Mouse (Mus musculus): ENCODE results near the gene Btbd6. TPM values are rescaled to one million over a fixed set of nuclear protein-coding genes. Genes with fewer than 3 reads are reported as not detected.
A peak's percentile ranks its signal among the peaks of the same experiment; 100 is the strongest.

The Btbd6 gene
- polyA plus RNA-seq, 1 experiment = not detected

GRCm38 (mm10) chr12:112940238-112940637 is 36.0 kb upstream of the Btbd6 start:
- H3K4me3 ChIP-seq (ENCODE audit: insufficient read depth, low read depth, low read length) = no peak overlapping the region
- no peak overlapping the region for H3K27ac ChIP-seq (ENCODE audit: insufficient read depth, low read depth, low read length)
- TF ChIP-seq CTCF (IDR thresholded peaks at IDR 0.05; ENCODE audit: insufficient read depth, low read depth, low read length) = no peak
- peaks cover 18% of the 10 kb centered on the region for H3K4me1 ChIP-seq (ENCODE audit: control insufficient read depth, insufficient read depth, low read length)
- 90% methylated on average over 4 of the region's 4 CpGs for WGBS

GRCm38 (mm10) chr12:112940710-112941109 is 35.6 kb upstream of the Btbd6 start:
- TF ChIP-seq POLR2A (IDR thresholded peaks at IDR 0.05; ENCODE audit: insufficient read depth, low read depth, low read length) (no peak), CTCF (IDR thresholded peaks at IDR 0.05; ENCODE audit: insufficient read depth, low read depth, low read length) (no peak)
- H3K27ac ChIP-seq (ENCODE audit: insufficient read depth, low read depth, low read length) = no peak overlapping the region
- 77% methylated on average over 9 of the region's 9 CpGs for WGBS

GRCm38 (mm10) chr12:112941156-112941775 is 35.0 kb upstream of the Btbd6 start:
- no peak for TF ChIP-seq CTCF (IDR thresholded peaks at IDR 0.05; ENCODE audit: insufficient read depth, low read depth, low read length)
- Histone ChIP-seq H3K27ac (ENCODE audit: insufficient read depth, low read depth, low read length) (no peak overlapping the region), H3K4me1 (ENCODE audit: control insufficient read depth, insufficient read depth, low read length) (peaks cover 18% of the 10 kb centered on the region), H3K4me3 (ENCODE audit: insufficient read depth, low read depth, low read length) (peak overlapping the region; percentile 82)
- 44% methylated on average over 10 of the region's 10 CpGs for WGBS

More at GRCm38 (mm10) chr12:112940710-112941109, 35.6 kb upstream of the Btbd6 start:
- H3K4me3 ChIP-seq (ENCODE audit: insufficient read depth, low read depth, low read length) = no peak overlapping the region
- peaks cover 18% of the 10 kb centered on the region for H3K4me1 ChIP-seq (ENCODE audit: control insufficient read depth, insufficient read depth, low read length)

GRCm38 (mm10) chr12:112941776-112942713 is 34.2 kb upstream of the Btbd6 start, which contains the start of gene Nudt14:
Gene Nudt14, minus strand, starts transcription at chr12:112942124.
- peak within 1 kb of the TSS; percentile 82 for H3K4me3 ChIP-seq (ENCODE audit: insufficient read depth, low read depth, low read length)
- WGBS = 2% methylated on average over 58 of the region's 58 CpGs
- TF ChIP-seq POLR2A (IDR thresholded peaks at IDR 0.05; ENCODE audit: insufficient read depth, low read depth, low read length) (peak; percentile 31; the same call in 1 of the 2 replicates), CTCF (IDR thresholded peaks at IDR 0.05; ENCODE audit: insufficient read depth, low read depth, low read length) (no peak)
- peaks cover 18% of the 10 kb centered on the region for H3K4me1 ChIP-seq (ENCODE audit: control insufficient read depth, insufficient read depth, low read length)
- H3K27ac ChIP-seq (ENCODE audit: insufficient read depth, low read depth, low read length) = no peak within 1 kb of the TSS

- TF ChIP-seq CTCF (IDR thresholded peaks at IDR 0.05; ENCODE audit: insufficient read depth, low read depth, low read length) (no peak), POLR2A (IDR thresholded peaks at IDR 0.05; ENCODE audit: insufficient read depth, low read depth, low read length) (no peak)
- Histone ChIP-seq H3K4me3 (ENCODE audit: insufficient read depth, low read depth, low read length) (no peak overlapping the region), H3K27ac (ENCODE audit: insufficient read depth, low read depth, low read length) (no peak overlapping the region), H3K4me1 (ENCODE audit: control insufficient read depth, insufficient read depth, low read length) (peaks cover 10% of the 10 kb centered on the region)
- WGBS = 84% methylated on average over 2 of the region's 2 CpGs
These were observed 32.6 kb upstream of the Btbd6 start for GRCm38 (mm10) chr12:112943669-112944068.

GRCm38 (mm10) chr12:112947307-112947706 is 29.0 kb upstream of the Btbd6 start:
- H3K4me1 ChIP-seq (ENCODE audit: control insufficient read depth, insufficient read depth, low read length) = peaks cover 15% of the 10 kb centered on the region
- TF ChIP-seq POLR2A (IDR thresholded peaks at IDR 0.05; ENCODE audit: insufficient read depth, low read depth, low read length) = no peak
- no peak for TF ChIP-seq CTCF (IDR thresholded peaks at IDR 0.05; ENCODE audit: insufficient read depth, low read depth, low read length)
- WGBS = 41% methylated on average over 4 of the region's 4 CpGs

GRCm38 (mm10) chr12:112950040-112950760 is 26.1 kb upstream of the Btbd6 start:
- Histone ChIP-seq H3K4me3 (ENCODE audit: insufficient read depth, low read depth, low read length) (peak overlapping the region; percentile 68), H3K27ac (ENCODE audit: insufficient read depth, low read depth, low read length) (peak overlapping the region; percentile 65), H3K4me1 (ENCODE audit: control insufficient read depth, insufficient read depth, low read length) (peaks cover 14% of the 10 kb centered on the region)
- TF ChIP-seq CTCF (IDR thresholded peaks at IDR 0.05; ENCODE audit: insufficient read depth, low read depth, low read length) (no peak), POLR2A (IDR thresholded peaks at IDR 0.05; ENCODE audit: insufficient read depth, low read depth, low read length) (peak; percentile 70; the same call in 1 of the 2 replicates)
- WGBS = under 1% methylated on average over 58 of the region's 58 CpGs

More at GRCm38 (mm10) chr12:112947307-112947706, 29.0 kb upstream of the Btbd6 start:
- Histone ChIP-seq H3K4me3 (ENCODE audit: insufficient read depth, low read depth, low read length) (no peak overlapping the region), H3K27ac (ENCODE audit: insufficient read depth, low read depth, low read length) (no peak overlapping the region)

- peak overlapping the region; percentile 65 for H3K27ac ChIP-seq (ENCODE audit: insufficient read depth, low read depth, low read length)
- no peak for TF ChIP-seq CTCF (IDR thresholded peaks at IDR 0.05; ENCODE audit: insufficient read depth, low read depth, low read length)
- TF ChIP-seq POLR2A (IDR thresholded peaks at IDR 0.05; ENCODE audit: insufficient read depth, low read depth, low read length) = no peak
- peaks cover 14% of the 10 kb centered on the region for H3K4me1 ChIP-seq (ENCODE audit: control insufficient read depth, insufficient read depth, low read length)
- H3K4me3 ChIP-seq (ENCODE audit: insufficient read depth, low read depth, low read length) = peak overlapping the region; percentile 68
- WGBS = 7% methylated on average over 6 of the region's 6 CpGs
These were observed 25.5 kb upstream of the Btbd6 start for GRCm38 (mm10) chr12:112950761-112951129.
